18 mouse cellular contexts compared by ENCODE assay signal in the genomic region with DNA sequence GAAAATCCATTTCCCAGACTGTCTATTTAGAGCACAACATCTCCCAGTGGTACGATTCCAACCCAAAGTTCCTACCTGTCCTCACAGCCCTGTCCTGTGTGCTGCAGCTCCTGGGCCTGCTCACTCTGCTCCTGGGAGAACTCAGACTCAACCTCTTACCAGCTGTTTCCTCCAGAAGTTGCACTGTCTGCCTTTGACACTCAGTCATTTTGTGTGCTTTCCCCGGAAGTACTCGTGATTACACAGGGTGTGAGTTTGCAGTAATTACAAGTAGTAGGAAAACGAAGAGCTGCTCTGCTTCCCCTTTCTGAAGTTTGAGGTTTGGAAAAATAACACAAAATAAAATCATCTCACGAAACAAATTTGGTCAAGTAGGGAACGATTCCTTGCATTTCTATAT. TPM values are rescaled to one million over a fixed set of nuclear protein-coding genes. Genes with fewer than 3 reads are reported as not detected.
A peak's percentile ranks its signal among the peaks of the same experiment; 100 is the strongest.
DNase-seq lines count a peak whose midpoint lies in the region; ATAC-seq and TF ChIP-seq lines count a peak whose summit lies in the region.
"Had no signal": no experiment of that assay in that cellular context is flagged by ENCODE, and none has a peak within 500 bp of the region (broad histone marks: within the 10 kb centered on the region; RNA-seq: fewer than 3 reads in every experiment).

A gene (minus strand): TSS at position 215 of the 400 bp plus-strand sequence.

- no peak for TF ChIP-seq CTCF in forebrain, postnatal 0 days (IDR thresholded peaks at IDR 0.05; ENCODE audit: low read depth)

- ATAC-seq in embryonic facial prominence, embryonic 14.5 days (ENCODE audit: low read depth): no peak
- ATAC-seq in embryonic facial prominence, embryonic 15.5 days (ENCODE audit: insufficient number of reproducible peaks, low FRiP score, low TSS enrichment, low read depth): no peak
- peak; percentile 26; the same call in 1 of the 2 replicates for ATAC-seq in neutrophil, adult 5-6 weeks (ENCODE audit: extremely low read depth, insufficient number of reproducible peaks, low FRiP score, poor library complexity, severe bottlenecking)
- no peak for ATAC-seq in forebrain, postnatal 0 days
- ATAC-seq: forebrain, embryonic 13.5 days; inflammation-experienced regulatory T-cells, adult 6 months; Patski had no signal

- no peaks in the 10 kb centered on the region for H3K4me1 ChIP-seq in embryonic facial prominence, embryonic 14.5 days (ENCODE audit: control insufficient read depth, insufficient read depth, low read length)
- H3K4me1 ChIP-seq in embryonic facial prominence, embryonic 10.5 days: no peaks in the 10 kb centered on the region
- H3K4me1 ChIP-seq in embryonic facial prominence, embryonic 15.5 days: no peaks in the 10 kb centered on the region
- H3K4me1 ChIP-seq in forebrain, embryonic 10.5 days: no peaks in the 10 kb centered on the region
- H3K4me1 ChIP-seq in forebrain, postnatal 0 days (ENCODE audit: insufficient read depth): no peaks in the 10 kb centered on the region
- H3K4me1 ChIP-seq: embryonic facial prominence, embryonic 13.5 days; forebrain, embryonic 13.5 days; heart, embryonic 15.5 days; kidney, embryonic 15.5 days; limb, embryonic 15.5 days had no signal

- no peaks in the 10 kb centered on the region for H3K36me3 ChIP-seq in embryonic facial prominence, embryonic 14.5 days (ENCODE audit: control insufficient read depth, insufficient read depth, low read length)
- no peaks in the 10 kb centered on the region for H3K36me3 ChIP-seq in embryonic facial prominence, embryonic 10.5 days (replicated peaks)
- no peaks in the 10 kb centered on the region for H3K36me3 ChIP-seq in embryonic facial prominence, embryonic 15.5 days
- no peaks in the 10 kb centered on the region for H3K36me3 ChIP-seq in forebrain, embryonic 10.5 days (replicated peaks)
- no peaks in the 10 kb centered on the region for H3K36me3 ChIP-seq in forebrain, postnatal 0 days (ENCODE audit: insufficient read depth)
- H3K36me3 ChIP-seq: embryonic facial prominence, embryonic 13.5 days; heart, embryonic 15.5 days; kidney, embryonic 15.5 days; limb, embryonic 15.5 days had no signal

- WGBS in embryonic facial prominence, embryonic 14.5 days: 77% methylated on average over 6 of the region's 6 CpGs
- 88% methylated on average over 6 of the region's 6 CpGs for WGBS in embryonic facial prominence, embryonic 10.5 days
- WGBS in embryonic facial prominence, embryonic 15.5 days: 75% methylated on average over 6 of the region's 6 CpGs
- 88% methylated on average over 6 of the region's 6 CpGs for WGBS in forebrain, embryonic 10.5 days
- WGBS in forebrain, postnatal 0 days: 90% methylated on average over 6 of the region's 6 CpGs

- H3K9ac ChIP-seq in embryonic facial prominence, embryonic 14.5 days (ENCODE audit: low read depth, low read length): no peak within 1 kb of the TSS
- no peak within 1 kb of the TSS for H3K9ac ChIP-seq in embryonic facial prominence, embryonic 15.5 days
- no peak within 1 kb of the TSS for H3K9ac ChIP-seq in forebrain, postnatal 0 days
- H3K9ac ChIP-seq: embryonic facial prominence, embryonic 13.5 days; forebrain, embryonic 13.5 days; heart, embryonic 15.5 days; kidney, embryonic 15.5 days; limb, embryonic 15.5 days had no signal

- no peak within 1 kb of the TSS for H3K27ac ChIP-seq in embryonic facial prominence, embryonic 14.5 days (replicated peaks; ENCODE audit: low read depth, low read length)
- no peak within 1 kb of the TSS for H3K27ac ChIP-seq in embryonic facial prominence, embryonic 10.5 days (replicated peaks)
- H3K27ac ChIP-seq in embryonic facial prominence, embryonic 15.5 days (replicated peaks): no peak within 1 kb of the TSS
- no peak within 1 kb of the TSS for H3K27ac ChIP-seq in forebrain, embryonic 10.5 days
- no peak within 1 kb of the TSS for H3K27ac ChIP-seq in forebrain, postnatal 0 days (ENCODE audit: low read depth, low read length)
- H3K27ac ChIP-seq: embryonic facial prominence, embryonic 13.5 days; forebrain, embryonic 13.5 days; heart, embryonic 15.5 days; kidney, embryonic 15.5 days; layer of hippocampus, adult 2 months; limb, embryonic 15.5 days had no signal

- H3K27me3 ChIP-seq in embryonic facial prominence, embryonic 14.5 days (replicated peaks; ENCODE audit: control insufficient read depth, insufficient read depth, low read length): no peaks in the 10 kb centered on the region
- H3K27me3 ChIP-seq in embryonic facial prominence, embryonic 10.5 days (replicated peaks; ENCODE audit: low read depth, poor library complexity, severe bottlenecking): no peaks in the 10 kb centered on the region
- H3K27me3 ChIP-seq in embryonic facial prominence, embryonic 15.5 days: no peaks in the 10 kb centered on the region
- H3K27me3 ChIP-seq in forebrain, embryonic 10.5 days (ENCODE audit: poor library complexity, severe bottlenecking): no peaks in the 10 kb centered on the region
- H3K27me3 ChIP-seq in forebrain, postnatal 0 days (ENCODE audit: insufficient read depth, low read length): no peaks in the 10 kb centered on the region
- H3K27me3 ChIP-seq: embryonic facial prominence, embryonic 13.5 days; forebrain, embryonic 13.5 days; heart, embryonic 15.5 days; kidney, embryonic 15.5 days; limb, embryonic 15.5 days had no signal

- H3K4me2 ChIP-seq in embryonic facial prominence, embryonic 14.5 days (ENCODE audit: low read depth, low read length): no peak within 1 kb of the TSS
- H3K4me2 ChIP-seq in embryonic facial prominence, embryonic 15.5 days (replicated peaks): no peak within 1 kb of the TSS
- no peak within 1 kb of the TSS for H3K4me2 ChIP-seq in forebrain, postnatal 0 days (ENCODE audit: low read depth)
- H3K4me2 ChIP-seq: embryonic facial prominence, embryonic 13.5 days; forebrain, embryonic 13.5 days; heart, embryonic 15.5 days; kidney, embryonic 15.5 days; limb, embryonic 15.5 days had no signal

- H3K4me3 ChIP-seq in embryonic facial prominence, embryonic 14.5 days (ENCODE audit: low read depth, low read length): no peak within 1 kb of the TSS
- H3K4me3 ChIP-seq in embryonic facial prominence, embryonic 10.5 days: no peak within 1 kb of the TSS
- H3K4me3 ChIP-seq in embryonic facial prominence, embryonic 15.5 days (replicated peaks): no peak within 1 kb of the TSS
- H3K4me3 ChIP-seq in forebrain, embryonic 10.5 days: no peak within 1 kb of the TSS
- H3K4me3 ChIP-seq in forebrain, postnatal 0 days (ENCODE audit: low read depth, low read length): no peak within 1 kb of the TSS
- H3K4me3 ChIP-seq: embryonic facial prominence, embryonic 13.5 days; forebrain, embryonic 13.5 days; heart, embryonic 15.5 days; kidney, embryonic 15.5 days; layer of hippocampus, adult 2 months; limb, embryonic 15.5 days had no signal

- DNase-seq in embryonic facial prominence, embryonic 14.5 days (ENCODE audit: low spot score): no peak
- no peak for DNase-seq in embryonic facial prominence, embryonic 10.5 days (ENCODE audit: low spot score)
- DNase-seq in lung, postnatal 36 days: peak; percentile 2
- DNase-seq in lung, postnatal 14 days: no peak
- no peak for DNase-seq in forebrain, embryonic 10.5 days (ENCODE audit: extremely low spot score, low spot score)
- DNase-seq in forebrain, postnatal 0 days: no peak
- DNase-seq: cerebellum, adult 11 months; cerebellum, postnatal 25 days had no signal

- no peaks in the 10 kb centered on the region for H3K9me3 ChIP-seq in embryonic facial prominence, embryonic 14.5 days (ENCODE audit: control insufficient read depth, low read length)
- H3K9me3 ChIP-seq in embryonic facial prominence, embryonic 10.5 days: no peaks in the 10 kb centered on the region
- no peaks in the 10 kb centered on the region for H3K9me3 ChIP-seq in embryonic facial prominence, embryonic 15.5 days (replicated peaks)
- H3K9me3 ChIP-seq in forebrain, embryonic 10.5 days: no peaks in the 10 kb centered on the region; the same call in 1 of the 2 replicates
- H3K9me3 ChIP-seq in forebrain, postnatal 0 days (ENCODE audit: low read length): no peaks in the 10 kb centered on the region
- H3K9me3 ChIP-seq: embryonic facial prominence, embryonic 13.5 days; forebrain, embryonic 13.5 days; heart, embryonic 15.5 days; kidney, embryonic 15.5 days; limb, embryonic 15.5 days had no signal

RNA-seq across cellular contexts. Expression of the gene that starts here (rescaled TPM):
- 11.1 and 11.4 TPM in 2 replicates for polyA plus RNA-seq in embryonic facial prominence, embryonic 14.5 days (2014; fragmentation: Nextera tagmentation; extraction: Ambion mirVana)
- 0.55 TPM in 1 of 2 replicates, not detected in the other for polyA plus RNA-seq in embryonic facial prominence, embryonic 10.5 days (2016; fragmentation: Nextera tagmentation; extraction: Ambion mirVana)
- polyA plus RNA-seq in embryonic facial prominence, embryonic 15.5 days (2015; fragmentation: Nextera tagmentation; extraction: Ambion mirVana): 11.1 and 11.2 TPM in 2 replicates
- 0.49 TPM in 1 of 2 replicates, not detected in the other for total RNA-seq in neutrophil, adult 5-6 weeks (2017)
- not detected in 2 replicates for polyA plus RNA-seq in forebrain, embryonic 10.5 days (2016; fragmentation: Nextera tagmentation; extraction: Ambion mirVana)
- total RNA-seq in forebrain, postnatal 0 days (2014; rRNA removed): 0.77 and 1.1 TPM in 2 replicates
- polyA plus RNA-seq in forebrain, postnatal 0 days (2015; fragmentation: Nextera tagmentation; extraction: Ambion mirVana): 3.3 and 4.0 TPM in 2 replicates

Comparison
In these comparisons a context has a peak if more than half of its experiments do, and no peak if none do; other contexts are left out.
1. Peak in ATAC-seq in neutrophil, adult 5-6 weeks; RNA of the gene not detected or under 1 TPM.